Mouse (Mus musculus): Measurements from ENCODE around the gene Ttc9. TPM values are rescaled to one million over a fixed set of nuclear protein-coding genes. Genes with fewer than 3 reads are reported as not detected.

The Ttc9 gene
- polyA plus RNA-seq, 1 experiment from 2014 or later: 1.2 TPM

GRCm38 (mm10) chr12:81646811-81647210, 15.8 kb downstream of the Ttc9 start:
- TF ChIP-seq CTCF (IDR thresholded peaks at IDR 0.05; ENCODE audit: low read depth): no peak
- Histone ChIP-seq H3K27ac (ENCODE audit: low read depth, low read length) (no peak overlapping the region), H3K4me3 (ENCODE audit: low read depth, low read length) (no peak overlapping the region), H3K9me3 (ENCODE audit: control insufficient read depth) (no peaks in the 10 kb centered on the region), H3K9ac (ENCODE audit: low read depth, low read length) (no peak overlapping the region), H3K4me2 (replicated peaks; ENCODE audit: low read depth) (no peak overlapping the region), H3K4me1 (replicated peaks; ENCODE audit: control insufficient read depth, insufficient read depth, low read length) (no peaks in the 10 kb centered on the region), H3K27me3 (replicated peaks; ENCODE audit: control insufficient read depth, insufficient read depth, low read length) (no peaks in the 10 kb centered on the region), H3K36me3 (ENCODE audit: control insufficient read depth, insufficient read depth) (no peaks in the 10 kb centered on the region)
- 87% methylated on average over 6 of the region's 6 CpGs for WGBS
- no peak for ATAC-seq

- WGBS: 92% methylated on average over 8 of the region's 8 CpGs
- H3K4me2 ChIP-seq (replicated peaks; ENCODE audit: low read depth): no peak overlapping the region
- no peak for ATAC-seq
- no peaks in the 10 kb centered on the region for H3K36me3 ChIP-seq (ENCODE audit: control insufficient read depth, insufficient read depth)
- H3K27me3 ChIP-seq (replicated peaks; ENCODE audit: control insufficient read depth, insufficient read depth, low read length): no peaks in the 10 kb centered on the region
- no peak overlapping the region for H3K27ac ChIP-seq (ENCODE audit: low read depth, low read length)
- H3K4me3 ChIP-seq (ENCODE audit: low read depth, low read length): no peak overlapping the region
- no peak for TF ChIP-seq CTCF (IDR thresholded peaks at IDR 0.05; ENCODE audit: low read depth)
- no peaks in the 10 kb centered on the region for H3K4me1 ChIP-seq (replicated peaks; ENCODE audit: control insufficient read depth, insufficient read depth, low read length)
- H3K9me3 ChIP-seq (ENCODE audit: control insufficient read depth): no peaks in the 10 kb centered on the region
- H3K9ac ChIP-seq (ENCODE audit: low read depth, low read length): no peak overlapping the region
Observed at GRCm38 (mm10) chr12:81653344-81653743, 22.3 kb downstream of the Ttc9 start.

GRCm38 (mm10) chr12:81657321-81657720, 26.3 kb downstream of the Ttc9 start:
- Histone ChIP-seq H3K4me1 (replicated peaks; ENCODE audit: control insufficient read depth, insufficient read depth, low read length) (no peaks in the 10 kb centered on the region), H3K4me2 (replicated peaks; ENCODE audit: low read depth) (no peak overlapping the region), H3K36me3 (ENCODE audit: control insufficient read depth, insufficient read depth) (no peaks in the 10 kb centered on the region), H3K27me3 (replicated peaks; ENCODE audit: control insufficient read depth, insufficient read depth, low read length) (no peaks in the 10 kb centered on the region), H3K9ac (ENCODE audit: low read depth, low read length) (no peak overlapping the region), H3K4me3 (ENCODE audit: low read depth, low read length) (no peak overlapping the region), H3K9me3 (ENCODE audit: control insufficient read depth) (no peaks in the 10 kb centered on the region), H3K27ac (ENCODE audit: low read depth, low read length) (no peak overlapping the region)
- ATAC-seq: no peak
- no peak for TF ChIP-seq CTCF (IDR thresholded peaks at IDR 0.05; ENCODE audit: low read depth)
- 76% methylated on average over 1 of the region's 1 CpGs for WGBS

- no peaks in the 10 kb centered on the region for H3K36me3 ChIP-seq (ENCODE audit: control insufficient read depth, insufficient read depth)
- H3K9me3 ChIP-seq (ENCODE audit: control insufficient read depth): no peaks in the 10 kb centered on the region
- no peak overlapping the region for H3K9ac ChIP-seq (ENCODE audit: low read depth, low read length)
- WGBS: 92% methylated on average over 7 of the region's 7 CpGs
- no peak overlapping the region for H3K4me3 ChIP-seq (ENCODE audit: low read depth, low read length)
- TF ChIP-seq CTCF (IDR thresholded peaks at IDR 0.05; ENCODE audit: low read depth): no peak
- no peak overlapping the region for H3K4me2 ChIP-seq (replicated peaks; ENCODE audit: low read depth)
- ATAC-seq: no peak
- H3K4me1 ChIP-seq (replicated peaks; ENCODE audit: control insufficient read depth, insufficient read depth, low read length): no peaks in the 10 kb centered on the region
- no peaks in the 10 kb centered on the region for H3K27me3 ChIP-seq (replicated peaks; ENCODE audit: control insufficient read depth, insufficient read depth, low read length)
- H3K27ac ChIP-seq (ENCODE audit: low read depth, low read length): no peak overlapping the region
Observed at GRCm38 (mm10) chr12:81658086-81658485, 27.0 kb downstream of the Ttc9 start.

- H3K27ac ChIP-seq (ENCODE audit: low read depth, low read length): no peak overlapping the region
- H3K4me3 ChIP-seq (ENCODE audit: low read depth, low read length): no peak overlapping the region
- no peaks in the 10 kb centered on the region for H3K9me3 ChIP-seq (ENCODE audit: control insufficient read depth)
- no peaks in the 10 kb centered on the region for H3K36me3 ChIP-seq (ENCODE audit: control insufficient read depth, insufficient read depth)
- no peak for ATAC-seq
- H3K9ac ChIP-seq (ENCODE audit: low read depth, low read length): no peak overlapping the region
- 80% methylated on average over 4 of the region's 4 CpGs for WGBS
- no peaks in the 10 kb centered on the region for H3K27me3 ChIP-seq (replicated peaks; ENCODE audit: control insufficient read depth, insufficient read depth, low read length)
- H3K4me1 ChIP-seq (replicated peaks; ENCODE audit: control insufficient read depth, insufficient read depth, low read length): no peaks in the 10 kb centered on the region
- H3K4me2 ChIP-seq (replicated peaks; ENCODE audit: low read depth): no peak overlapping the region
- TF ChIP-seq CTCF (IDR thresholded peaks at IDR 0.05; ENCODE audit: low read depth): no peak
Observed at GRCm38 (mm10) chr12:81662076-81662475, 31.0 kb downstream of the Ttc9 start.

- TF ChIP-seq CTCF (IDR thresholded peaks at IDR 0.05; ENCODE audit: low read depth): no peak
Observed at GRCm38 (mm10) chr12:81663116-81663515, 32.1 kb downstream of the Ttc9 start.

GRCm38 (mm10) chr12:81663906-81664305, 32.9 kb downstream of the Ttc9 start:
- WGBS: 77% methylated on average over 5 of the region's 5 CpGs
- Histone ChIP-seq H3K36me3 (ENCODE audit: control insufficient read depth, insufficient read depth) (no peaks in the 10 kb centered on the region), H3K4me1 (replicated peaks; ENCODE audit: control insufficient read depth, insufficient read depth, low read length) (no peaks in the 10 kb centered on the region), H3K4me2 (replicated peaks; ENCODE audit: low read depth) (no peak overlapping the region), H3K27me3 (replicated peaks; ENCODE audit: control insufficient read depth, insufficient read depth, low read length) (no peaks in the 10 kb centered on the region), H3K9me3 (ENCODE audit: control insufficient read depth) (no peaks in the 10 kb centered on the region), H3K9ac (ENCODE audit: low read depth, low read length) (no peak overlapping the region), H3K27ac (ENCODE audit: low read depth, low read length) (no peak overlapping the region), H3K4me3 (ENCODE audit: low read depth, low read length) (no peak overlapping the region)
- no peak for TF ChIP-seq CTCF (IDR thresholded peaks at IDR 0.05; ENCODE audit: low read depth)
- no peak for ATAC-seq

More at GRCm38 (mm10) chr12:81663116-81663515, 32.1 kb downstream of the Ttc9 start:
- Histone ChIP-seq H3K4me1 (replicated peaks; ENCODE audit: control insufficient read depth, insufficient read depth, low read length) (no peaks in the 10 kb centered on the region), H3K36me3 (ENCODE audit: control insufficient read depth, insufficient read depth) (no peaks in the 10 kb centered on the region), H3K9me3 (ENCODE audit: control insufficient read depth) (no peaks in the 10 kb centered on the region), H3K4me2 (replicated peaks; ENCODE audit: low read depth) (no peak overlapping the region), H3K27me3 (replicated peaks; ENCODE audit: control insufficient read depth, insufficient read depth, low read length) (no peaks in the 10 kb centered on the region), H3K9ac (ENCODE audit: low read depth, low read length) (no peak overlapping the region), H3K4me3 (ENCODE audit: low read depth, low read length) (no peak overlapping the region), H3K27ac (ENCODE audit: low read depth, low read length) (no peak overlapping the region)
- ATAC-seq: no peak
- 84% methylated on average over 9 of the region's 9 CpGs for WGBS

Measured in intestine, postnatal 0 days (tissue).